Mouse (Mus musculus) heart, postnatal 0 days (tissue): ENCODE measurements at regions not wholly inside any gene's neighbourhood (a gene's known extent, or its start where the extent isn't known, plus 50 kb on each side); places are given as distances from the start of the nearest gene placed in this dataset.

Source experiments
- CTCF ChIP-seq: IDR thresholded peaks from 2 replicates; pipeline ENCODE4 v1.5.1; 2016; ENCODE audit warnings: antibody characterized with exemption, control low read depth, low read depth
- EP300 ChIP-seq: IDR thresholded peaks from 2 replicates; pipeline ENCODE4 v1.6.1; 2016; ENCODE audit warnings: antibody characterized with exemption, low read depth

GRCm38 (mm10) chr14:9455986-9456385, 789.9 kb upstream of the 4930452B06Rik start:
- no peak for TF ChIP-seq CTCF
- TF ChIP-seq EP300, result no peak
